Mouse (Mus musculus) CH12F3 (cell line): ENCODE measurements around the gene Ptgs1.

Experiments used
- in situ Hi-C: fragments of 300-500 bp; cut with MboI; formaldehyde crosslinking; loops from 2 replicates; pipeline ENCODE4 v1.14.3; 2020; ENCODE audit warnings: low sequenced_read_pairs

Ptgs1 gene

GRCm38 (mm10) chr2:36214023-36214422 lies 16.2 kb upstream of the Ptgs1 start:
- in situ Hi-C loops = loop anchor here (5.0 to 10.0 kb wide), 2 partner anchors 61 to 207 kb away; no protein-coding TSS in a partner anchor

GRCm38 (mm10) chr2:36214425-36214824 lies 15.8 kb upstream of the Ptgs1 start:
- in situ Hi-C loops = loop anchor here (5.0 to 10.0 kb wide), 2 partner anchors 60 to 207 kb away; no protein-coding TSS in a partner anchor

- in situ Hi-C loops = loop anchor here (10.0 kb wide), 1 partner anchor 60 kb away; no protein-coding TSS in a partner anchor
Observed at GRCm38 (mm10) chr2:36215203-36215739, 15.0 kb upstream of the Ptgs1 start.

GRCm38 (mm10) chr2:36216546-36216945 lies 13.7 kb upstream of the Ptgs1 start:
- in situ Hi-C loops = loop anchor here (10.0 kb wide), 1 partner anchor 58 kb away; no protein-coding TSS in a partner anchor

DNA sequence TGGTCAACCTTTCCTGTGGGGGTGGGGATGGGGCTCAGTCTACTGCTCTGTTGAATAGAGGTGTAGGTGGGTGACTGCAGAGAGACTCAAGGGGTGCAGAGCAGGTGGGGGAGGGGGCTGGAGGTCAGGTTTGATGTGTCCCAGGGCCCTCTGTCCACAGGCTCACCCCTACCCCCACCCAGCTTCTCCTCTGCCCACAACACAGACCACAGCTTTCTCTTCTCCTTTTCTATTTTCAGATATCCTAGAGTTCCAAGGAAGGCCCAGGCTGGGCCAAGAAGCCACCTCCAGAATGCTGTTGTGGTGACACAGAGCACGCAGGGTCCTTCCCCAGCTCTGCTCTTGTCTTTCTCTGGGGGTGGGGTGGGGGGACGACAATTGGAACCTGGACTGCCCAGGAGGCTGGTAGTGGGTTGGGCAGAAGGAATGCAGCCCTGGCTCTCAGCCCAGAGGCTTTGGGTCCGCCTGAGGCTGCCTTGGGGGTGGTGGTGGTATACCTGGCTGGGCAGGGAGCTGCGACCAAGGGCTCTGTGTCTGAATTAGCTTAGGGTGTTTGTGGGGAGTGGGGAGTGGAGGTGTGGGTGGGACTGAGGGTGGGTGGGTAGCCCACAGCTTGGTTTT lies 13.2 kb upstream of the Ptgs1 start:
- in situ Hi-C loops = loop anchor here (10.0 kb wide), 1 partner anchor 58 kb away; no protein-coding TSS in a partner anchor

GRCm38 (mm10) chr2:36217692-36218233 lies 12.5 kb upstream of the Ptgs1 start:
- in situ Hi-C loops = loop anchor here (10.0 kb wide), 1 partner anchor 57 kb away; no protein-coding TSS in a partner anchor

GRCm38 (mm10) chr2:36220106-36220505 lies 10.1 kb upstream of the Ptgs1 start:
- in situ Hi-C loops = no loop called here

DNA sequence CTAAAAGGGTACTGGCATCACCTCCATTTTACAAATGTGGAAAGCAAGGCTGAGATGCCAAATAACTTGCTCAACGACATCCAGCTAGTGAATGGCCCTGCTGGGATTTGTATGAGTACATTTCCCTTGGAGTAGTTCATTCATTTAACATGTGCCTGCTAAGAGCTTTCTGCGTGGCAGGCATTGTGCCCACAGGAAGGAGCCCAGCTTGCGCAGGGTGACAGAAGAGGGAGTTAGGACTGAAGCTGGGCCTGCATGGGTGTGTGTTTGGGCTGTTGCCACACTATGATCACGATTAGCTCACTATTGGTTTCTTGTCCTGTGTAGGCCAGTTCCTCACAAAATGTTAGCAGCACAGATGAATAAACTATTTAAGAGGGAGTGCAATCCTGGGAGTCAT lies 9.3 kb upstream of the Ptgs1 start:
- in situ Hi-C loops = no loop called here

DNA sequence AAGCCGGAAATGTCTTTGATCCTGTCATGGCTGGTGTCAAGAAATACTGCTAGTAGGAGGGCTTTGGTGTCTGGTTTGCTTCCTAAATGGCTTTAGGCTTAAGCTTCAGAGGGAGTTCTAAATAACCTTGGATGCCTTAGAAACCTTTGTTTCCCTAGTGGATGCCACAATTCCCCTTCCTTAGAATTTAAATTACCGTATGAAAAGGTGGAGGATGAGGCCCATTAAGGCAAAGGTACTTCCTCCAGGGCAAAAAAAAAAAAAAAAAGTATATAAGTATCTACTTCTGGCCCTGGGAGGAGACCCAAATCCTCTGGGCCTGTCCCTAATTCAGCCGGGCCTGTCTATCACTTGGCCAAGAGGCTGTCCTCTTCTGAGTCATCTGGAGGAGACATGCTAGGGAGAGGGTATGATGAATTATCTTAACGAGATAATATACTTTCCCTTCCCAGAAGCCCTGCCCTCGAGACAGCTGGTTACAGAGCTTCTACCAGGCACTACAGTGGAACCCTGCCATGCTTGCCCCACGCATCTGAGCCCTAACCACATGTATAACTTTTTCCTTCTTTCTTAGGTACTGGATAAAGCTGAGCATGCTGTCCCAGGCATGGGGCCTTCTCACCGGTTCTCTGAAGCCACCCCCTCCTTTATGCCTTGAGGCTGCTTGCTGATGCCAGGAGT lies 7.9 kb upstream of the Ptgs1 start:
- in situ Hi-C loops = no loop called here

- in situ Hi-C loops = no loop called here
Observed at GRCm38 (mm10) chr2:36223436-36223835, 6.8 kb upstream of the Ptgs1 start.

DNA sequence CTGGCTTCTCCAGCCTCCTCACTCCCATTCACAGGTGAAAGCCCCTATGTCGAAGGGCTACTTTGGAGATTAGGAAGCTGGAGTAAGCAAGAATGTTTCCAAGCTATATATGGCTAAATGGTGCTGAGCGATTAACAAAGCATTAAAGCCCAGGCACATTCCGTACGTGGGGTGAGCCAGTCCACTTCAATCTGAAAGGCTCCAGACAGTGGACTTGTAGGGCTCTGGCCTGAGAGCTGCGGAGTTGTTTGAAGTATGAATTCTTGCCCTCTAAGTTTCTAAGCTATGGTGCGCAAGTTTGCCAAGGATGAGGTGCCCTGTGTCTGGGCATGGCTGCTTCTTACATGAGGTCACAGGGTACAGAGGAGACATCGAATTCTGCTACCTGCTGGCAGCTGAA lies 6.1 kb upstream of the Ptgs1 start:
- in situ Hi-C loops = no loop called here

DNA sequence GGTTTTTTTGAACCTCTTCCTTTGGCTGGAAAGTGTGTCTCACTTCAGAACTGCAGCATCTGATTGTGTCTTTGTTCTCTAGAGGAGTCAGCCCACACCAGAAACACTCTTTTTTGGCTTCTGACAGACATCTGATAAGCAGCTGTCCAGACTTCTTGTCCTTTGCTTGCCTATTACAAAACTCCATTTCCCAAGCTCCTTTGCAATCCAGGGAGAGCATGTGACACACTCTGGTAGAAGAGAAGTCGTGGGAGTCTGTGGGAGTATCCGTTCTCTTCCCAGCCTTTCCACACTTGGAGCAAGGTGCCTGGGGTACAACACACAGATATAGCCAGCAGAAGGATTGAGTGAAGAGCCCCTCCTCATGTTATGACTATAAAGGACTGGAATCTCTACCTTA lies 5.6 kb upstream of the Ptgs1 start:
- in situ Hi-C loops = no loop called here

- in situ Hi-C loops = no loop called here
Observed at GRCm38 (mm10) chr2:36230967-36231366, 741 bp downstream of the Ptgs1 start.

DNA sequence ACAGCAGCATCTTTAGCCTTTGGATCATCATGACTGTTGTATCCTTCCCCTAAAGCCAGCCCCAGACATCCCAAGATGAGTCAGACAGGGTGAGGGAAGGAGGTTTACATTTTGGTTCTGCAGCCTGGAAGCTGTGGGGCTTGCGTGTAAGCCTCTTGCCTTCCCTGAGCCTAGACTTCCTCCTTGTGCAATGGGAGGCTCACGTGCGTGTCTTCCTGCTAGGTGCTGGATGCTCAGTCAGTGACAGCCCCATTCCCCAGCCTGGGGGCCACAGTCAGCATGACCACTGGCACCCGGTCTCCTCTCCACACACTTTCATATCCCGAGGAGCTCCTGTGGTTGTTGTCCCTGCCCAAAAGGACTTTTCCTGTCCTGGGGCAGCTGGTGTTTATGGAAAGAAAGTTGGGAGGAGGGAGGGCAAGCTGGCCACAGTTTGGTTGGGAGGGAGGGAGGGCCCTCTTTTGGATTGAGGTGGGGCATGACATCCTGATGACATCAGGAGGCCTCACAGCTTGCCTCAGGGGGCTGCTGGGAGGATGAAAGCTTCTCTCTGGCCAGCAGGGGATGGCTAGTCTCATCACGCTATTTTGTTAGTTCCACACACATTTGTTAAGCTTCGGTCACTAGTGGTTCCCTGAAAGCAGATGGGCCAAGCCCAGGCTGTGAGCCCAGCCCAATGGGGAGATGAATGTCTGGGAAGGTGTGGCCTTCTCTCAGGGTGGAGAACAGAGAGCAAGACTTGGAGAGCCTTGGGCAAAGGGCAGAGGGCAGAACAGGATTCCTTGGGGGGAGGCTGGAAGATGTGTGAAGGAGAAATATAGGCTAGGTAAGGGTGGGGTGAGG lies 4.5 kb downstream of the Ptgs1 start:
- in situ Hi-C loops = no loop called here

GRCm38 (mm10) chr2:36235917-36236316 lies 5.7 kb downstream of the Ptgs1 start:
- in situ Hi-C loops = no loop called here

DNA sequence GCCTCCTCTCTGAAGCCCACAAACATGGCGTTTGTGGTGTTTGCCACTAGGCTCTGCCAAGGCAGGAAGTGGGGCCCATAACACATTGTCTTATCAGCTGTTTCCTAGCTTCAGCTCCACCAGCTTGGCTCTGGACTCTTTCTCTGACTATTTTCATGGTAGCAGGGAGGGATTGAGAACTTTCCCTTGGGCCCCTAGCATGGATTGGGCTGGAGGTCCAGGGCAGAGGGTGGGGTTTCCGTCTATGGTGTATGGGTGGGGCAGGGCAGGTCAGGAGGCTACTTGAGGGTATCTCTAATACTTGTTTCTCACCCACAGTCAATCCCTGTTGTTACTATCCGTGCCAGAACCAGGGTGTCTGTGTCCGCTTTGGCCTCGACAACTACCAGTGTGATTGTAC lies 6.7 kb downstream of the Ptgs1 start:
- in situ Hi-C loops = no loop called here

GRCm38 (mm10) chr2:36237557-36237956 lies 7.3 kb downstream of the Ptgs1 start:
- in situ Hi-C loops = no loop called here

DNA sequence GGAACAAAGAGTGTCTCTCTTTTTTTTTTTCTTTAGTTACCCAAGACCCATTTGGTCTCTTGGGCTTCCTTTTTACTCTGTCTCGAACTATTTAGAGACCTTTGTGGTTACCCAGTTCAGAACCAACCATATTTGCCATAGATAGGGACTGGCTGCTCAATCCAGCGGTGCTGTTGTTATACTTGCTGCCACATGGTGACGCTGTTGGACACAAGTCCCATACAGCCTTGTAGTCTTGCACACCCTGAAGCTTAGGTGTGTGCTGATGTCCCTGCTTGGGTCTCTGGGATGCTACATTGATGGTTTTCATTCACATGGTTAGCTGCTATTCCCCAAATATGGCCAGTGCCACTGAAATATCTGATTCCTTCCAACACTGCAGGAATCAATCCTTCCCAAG lies 8.2 kb downstream of the Ptgs1 start:
- in situ Hi-C loops = no loop called here

DNA sequence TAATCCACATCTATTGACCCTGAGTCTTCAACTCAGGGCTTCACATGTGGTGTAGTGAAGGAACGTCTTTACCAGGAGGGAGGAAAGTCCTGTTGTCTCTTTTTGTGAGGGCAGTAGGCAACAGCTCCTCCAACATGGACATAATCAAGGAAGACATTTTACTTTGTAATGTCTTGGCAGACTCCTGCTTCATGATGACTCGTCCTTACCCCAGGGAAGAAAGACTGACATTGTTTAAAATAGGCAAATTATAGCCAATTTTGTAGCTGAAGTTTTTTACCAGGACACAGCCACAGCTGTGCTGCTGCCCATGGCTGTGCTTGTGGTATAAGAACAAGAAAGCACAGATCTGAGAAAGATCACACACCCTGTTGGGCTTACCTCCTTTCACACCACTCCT lies 8.7 kb downstream of the Ptgs1 start:
- in situ Hi-C loops = no loop called here

GRCm38 (mm10) chr2:36242514-36242913 lies 12.3 kb downstream of the Ptgs1 start:
- in situ Hi-C loops = no loop called here
